Mouse (Mus musculus): ENCODE data around the gene Zfc3h1. TPM values are rescaled to one million over a fixed set of nuclear protein-coding genes. Genes with fewer than 3 reads are reported as not detected.

Gene Zfc3h1
- polyA plus RNA-seq, 1 experiment from 2014 or later: 29.4 TPM

- no peak overlapping the region for H3K9ac ChIP-seq (ENCODE audit: low read length)
- no peak for ATAC-seq (replicated peaks; ENCODE audit: low FRiP score)
Observed at GRCm38 (mm10) chr10:115350810-115351397, 33.9 kb upstream of the Zfc3h1 start.

GRCm38 (mm10) chr10:115354553-115354952, 30.2 kb upstream of the Zfc3h1 start:
- no peak for ATAC-seq (replicated peaks; ENCODE audit: low FRiP score)

More at GRCm38 (mm10) chr10:115350810-115351397, 33.9 kb upstream of the Zfc3h1 start:
- H3K36me3 ChIP-seq (ENCODE audit: control insufficient read depth, insufficient read depth, low read length): no peaks in the 10 kb centered on the region
- no peak overlapping the region for H3K4me2 ChIP-seq (ENCODE audit: low read depth, low read length, severe bottlenecking)
- 89% methylated on average over 2 of the region's 2 CpGs for WGBS
- no peak for DNase-seq (ENCODE audit: low spot score)
- H3K4me1 ChIP-seq (replicated peaks; ENCODE audit: control insufficient read depth, insufficient read depth, low read length): no peaks in the 10 kb centered on the region
- no peak overlapping the region for H3K27ac ChIP-seq (ENCODE audit: low read depth, low read length)
- H3K4me3 ChIP-seq (ENCODE audit: low read depth, low read length): no peak overlapping the region
- no peaks in the 10 kb centered on the region for H3K27me3 ChIP-seq (ENCODE audit: control insufficient read depth, insufficient read depth, low read length)
- H3K9me3 ChIP-seq (ENCODE audit: control insufficient read depth, low read length): no peaks in the 10 kb centered on the region

GRCm38 (mm10) chr10:115355016-115355415, 29.7 kb upstream of the Zfc3h1 start:
- H3K36me3 ChIP-seq (ENCODE audit: control insufficient read depth, insufficient read depth, low read length): no peaks in the 10 kb centered on the region; the same call in 1 of the 2 replicates
- no peaks in the 10 kb centered on the region for H3K27me3 ChIP-seq (ENCODE audit: control insufficient read depth, insufficient read depth, low read length)
- H3K4me3 ChIP-seq (ENCODE audit: low read depth, low read length): no peak overlapping the region
- no peak overlapping the region for H3K9ac ChIP-seq (ENCODE audit: low read length)
- H3K4me2 ChIP-seq (ENCODE audit: low read depth, low read length, severe bottlenecking): no peak overlapping the region
- H3K9me3 ChIP-seq (ENCODE audit: control insufficient read depth, low read length): no peaks in the 10 kb centered on the region
- DNase-seq (ENCODE audit: low spot score) (no peak), ATAC-seq (replicated peaks; ENCODE audit: low FRiP score) (no peak)
- 89% methylated on average over 6 of the region's 6 CpGs for WGBS
- no peak overlapping the region for H3K27ac ChIP-seq (ENCODE audit: low read depth, low read length)
- no peaks in the 10 kb centered on the region for H3K4me1 ChIP-seq (replicated peaks; ENCODE audit: control insufficient read depth, insufficient read depth, low read length)

More at GRCm38 (mm10) chr10:115354553-115354952, 30.2 kb upstream of the Zfc3h1 start:
- Histone ChIP-seq H3K4me1 (replicated peaks; ENCODE audit: control insufficient read depth, insufficient read depth, low read length) (no peaks in the 10 kb centered on the region), H3K27me3 (ENCODE audit: control insufficient read depth, insufficient read depth, low read length) (no peaks in the 10 kb centered on the region), H3K4me3 (ENCODE audit: low read depth, low read length) (no peak overlapping the region), H3K27ac (ENCODE audit: low read depth, low read length) (no peak overlapping the region), H3K9ac (ENCODE audit: low read length) (no peak overlapping the region), H3K4me2 (ENCODE audit: low read depth, low read length, severe bottlenecking) (no peak overlapping the region), H3K9me3 (ENCODE audit: control insufficient read depth, low read length) (no peaks in the 10 kb centered on the region), H3K36me3 (ENCODE audit: control insufficient read depth, insufficient read depth, low read length) (no peaks in the 10 kb centered on the region; the same call in 1 of the 2 replicates)
- 70% methylated on average over 6 of the region's 6 CpGs for WGBS
- DNase-seq (ENCODE audit: low spot score): no peak

- Histone ChIP-seq H3K4me1 (replicated peaks; ENCODE audit: control insufficient read depth, insufficient read depth, low read length) (no peaks in the 10 kb centered on the region), H3K27me3 (ENCODE audit: control insufficient read depth, insufficient read depth, low read length) (no peaks in the 10 kb centered on the region), H3K36me3 (ENCODE audit: control insufficient read depth, insufficient read depth, low read length) (no peaks in the 10 kb centered on the region; the same call in 1 of the 2 replicates), H3K9me3 (ENCODE audit: control insufficient read depth, low read length) (no peaks in the 10 kb centered on the region), H3K27ac (ENCODE audit: low read depth, low read length) (no peak overlapping the region), H3K9ac (ENCODE audit: low read length) (no peak overlapping the region), H3K4me3 (ENCODE audit: low read depth, low read length) (no peak overlapping the region), H3K4me2 (ENCODE audit: low read depth, low read length, severe bottlenecking) (no peak overlapping the region)
- DNase-seq (ENCODE audit: low spot score) (no peak), ATAC-seq (replicated peaks; ENCODE audit: low FRiP score) (no peak)
- WGBS: 86% methylated on average over 6 of the region's 7 CpGs
Observed at GRCm38 (mm10) chr10:115356106-115356505, 28.7 kb upstream of the Zfc3h1 start.

- H3K4me1 ChIP-seq (replicated peaks; ENCODE audit: control insufficient read depth, insufficient read depth, low read length): 0 out of 2 replicates have a peak, but pooled peaks cover 2% of the 10 kb centered on the region
- no peak overlapping the region for H3K4me3 ChIP-seq (ENCODE audit: low read depth, low read length)
- no peaks in the 10 kb centered on the region; the same call in 1 of the 2 replicates for H3K36me3 ChIP-seq (ENCODE audit: control insufficient read depth, insufficient read depth, low read length)
- no peak overlapping the region for H3K9ac ChIP-seq (ENCODE audit: low read length)
- no peaks in the 10 kb centered on the region for H3K27me3 ChIP-seq (ENCODE audit: control insufficient read depth, insufficient read depth, low read length)
- H3K27ac ChIP-seq (ENCODE audit: low read depth, low read length): no peak overlapping the region
- ATAC-seq (replicated peaks; ENCODE audit: low FRiP score) (no peak), DNase-seq (ENCODE audit: low spot score) (no peak)
- no peaks in the 10 kb centered on the region for H3K9me3 ChIP-seq (ENCODE audit: control insufficient read depth, low read length)
- no peak overlapping the region for H3K4me2 ChIP-seq (ENCODE audit: low read depth, low read length, severe bottlenecking)
- WGBS: 95% methylated on average over 17 of the region's 17 CpGs
Observed at GRCm38 (mm10) chr10:115358216-115358919, 26.4 kb upstream of the Zfc3h1 start.

- DNase-seq (ENCODE audit: low spot score): no peak
- no peak for ATAC-seq (replicated peaks; ENCODE audit: low FRiP score)
- no peaks in the 10 kb centered on the region; the same call in 1 of the 2 replicates for H3K36me3 ChIP-seq (ENCODE audit: control insufficient read depth, insufficient read depth, low read length)
- H3K4me2 ChIP-seq (ENCODE audit: low read depth, low read length, severe bottlenecking): no peak overlapping the region
- no peaks in the 10 kb centered on the region for H3K9me3 ChIP-seq (ENCODE audit: control insufficient read depth, low read length)
- no peak overlapping the region for H3K9ac ChIP-seq (ENCODE audit: low read length)
- no peak overlapping the region for H3K4me3 ChIP-seq (ENCODE audit: low read depth, low read length)
- WGBS: 91% methylated on average over 7 of the region's 7 CpGs
- H3K4me1 ChIP-seq (replicated peaks; ENCODE audit: control insufficient read depth, insufficient read depth, low read length): 0 out of 2 replicates have a peak, but pooled peaks cover 2% of the 10 kb centered on the region
- no peak overlapping the region for H3K27ac ChIP-seq (ENCODE audit: low read depth, low read length)
- H3K27me3 ChIP-seq (ENCODE audit: control insufficient read depth, insufficient read depth, low read length): no peaks in the 10 kb centered on the region
Observed at GRCm38 (mm10) chr10:115359066-115359465, 25.7 kb upstream of the Zfc3h1 start.

- H3K36me3 ChIP-seq (ENCODE audit: control insufficient read depth, insufficient read depth, low read length): no peaks in the 10 kb centered on the region
- H3K4me3 ChIP-seq (ENCODE audit: low read depth, low read length): peak within 1 kb of the TSS; percentile 54
- DNase-seq (ENCODE audit: low spot score) (peak; percentile 98), ATAC-seq (replicated peaks; ENCODE audit: low FRiP score) (peak; percentile 99)
- peak within 1 kb of the TSS; percentile 75 for H3K4me2 ChIP-seq (ENCODE audit: low read depth, low read length, severe bottlenecking)
- 0 out of 2 replicates have a peak, but pooled peaks cover 2% of the 10 kb centered on the region for H3K4me1 ChIP-seq (replicated peaks; ENCODE audit: control insufficient read depth, insufficient read depth, low read length)
- under 1% methylated on average over 58 of the region's 58 CpGs for WGBS
- H3K27ac ChIP-seq (ENCODE audit: low read depth, low read length): peak within 1 kb of the TSS; percentile 94
- H3K27me3 ChIP-seq (ENCODE audit: control insufficient read depth, insufficient read depth, low read length): no peaks in the 10 kb centered on the region
- peak within 1 kb of the TSS; percentile 59 for H3K9ac ChIP-seq (ENCODE audit: low read length)
- H3K9me3 ChIP-seq (ENCODE audit: control insufficient read depth, low read length): no peaks in the 10 kb centered on the region
Observed at GRCm38 (mm10) chr10:115361840-115362622, 22.7 kb upstream of the Zfc3h1 start, which contains the start of gene Tmem19. Gene Tmem19, minus strand, starts transcription at chr10:115362501.

GRCm38 (mm10) chr10:115362623-115362964, 22.2 kb upstream of the Zfc3h1 start:
- no peak; the same call in 1 of the 2 replicates for ATAC-seq (replicated peaks; ENCODE audit: low FRiP score)
- Histone ChIP-seq H3K4me2 (ENCODE audit: low read depth, low read length, severe bottlenecking) (peak overlapping the region; percentile 75), H3K36me3 (ENCODE audit: control insufficient read depth, insufficient read depth, low read length) (no peaks in the 10 kb centered on the region), H3K9ac (ENCODE audit: low read length) (peak overlapping the region; percentile 59), H3K27ac (ENCODE audit: low read depth, low read length) (peak overlapping the region; percentile 94), H3K4me1 (replicated peaks; ENCODE audit: control insufficient read depth, insufficient read depth, low read length) (0 out of 2 replicates have a peak, but pooled peaks cover 2% of the 10 kb centered on the region), H3K4me3 (ENCODE audit: low read depth, low read length) (peak overlapping the region; percentile 54), H3K27me3 (ENCODE audit: control insufficient read depth, insufficient read depth, low read length) (no peaks in the 10 kb centered on the region), H3K9me3 (ENCODE audit: control insufficient read depth, low read length) (no peaks in the 10 kb centered on the region)
- WGBS: 13% methylated on average over 9 of the region's 9 CpGs
- DNase-seq (ENCODE audit: low spot score): no peak
